Mouse (Mus musculus) layer of hippocampus, adult 9-11 months (tissue): ENCODE data around the gene Vps37d.

Experiments
- DNase-seq: peaks from one replicate; pipeline ENCODE4 v3.0.0; 2022

Vps37d gene

GRCm38 (mm10) chr5:135024665-135025224 is 53.3 kb downstream of the Vps37d start:
- no peak for DNase-seq

- peak; percentile 90 for DNase-seq
These were observed 54.5 kb downstream of the Vps37d start, which contains the start of gene Stx1a for GRCm38 (mm10) chr5:135023344-135024173. Gene Stx1a, plus strand, starts transcription at chr5:135023482.
